Mouse (Mus musculus) gastrocnemius, adult 2 months (tissue): Measurements from ENCODE around the gene Zbtb24. TPM values are rescaled to one million over a fixed set of nuclear protein-coding genes. Genes with fewer than 3 reads are reported as not detected.
"Not testable (repeated sequence)": the region's sequence is repeated elsewhere in the genome, so short reads cannot be mapped to it uniquely, and the experiment has no call there.

ENCODE experiments used
- DNase-seq: peaks from one replicate; pipeline ENCODE4 v3.0.0; 2022
- H3K27ac ChIP-seq: fragments of 200-600 bp; 2 replicates; pipeline ENCODE4 v1.8.1; 2022; ENCODE audit warnings: mild to moderate bottlenecking
- H3K4me3 ChIP-seq: fragments of 200-600 bp; 2 replicates; pipeline ENCODE4 v1.8.1; 2022; ENCODE audit warnings: mild to moderate bottlenecking, moderate library complexity
- CTCF ChIP-seq: fragments of 200-600 bp; IDR thresholded peaks from 2 replicates; pipeline ENCODE4 v1.8.1; 2022; ENCODE audit warnings: antibody characterized with exemption, mild to moderate bottlenecking, moderate library complexity
- intact Hi-C: fragments of 180-260 bp; cut with DNase I; formaldehyde crosslinking; loops from one replicate; pipeline ENCODE4 v1.15.1; 2025
- long read RNA-seq, 2 experiments: library from polyadenylated mRNA; stranded (forward); transcript quantifications; one replicate each; pipeline ENCODE4 v2.0.0; 2021
- total RNA-seq, 2 experiments: library from RNA; stranded (reverse); gene quantifications; 2 replicates each; pipeline ENCODE4 v1.2.3; 2021

The Zbtb24 gene
- 1 to 10 TPM; 4.6 to 6.1 TPM for total RNA-seq
- long read RNA-seq, experiment 1, partial matches to known transcripts: 0 of 3 reads
- long read RNA-seq, experiment 1, other reads (novel, unspliced or antisense): 0 of 3 reads
- long read RNA-seq, experiment 2, partial matches to known transcripts: 0 of 2 reads
- long read RNA-seq, experiment 2, other reads (novel, unspliced or antisense): 1 of 2 reads

GRCm38 (mm10) chr10:41450137-41450670, at the start of gene Zbtb24:
Gene Zbtb24 (plus strand): TSS chr10:41450383.
- peak; percentile 96 for DNase-seq
- H3K4me3 ChIP-seq: peak within 1 kb of the TSS; percentile 91
- peak within 1 kb of the TSS; percentile 95 for H3K27ac ChIP-seq
- intact Hi-C loops: no loop called here
- no peak for TF ChIP-seq CTCF

GRCm38 (mm10) chr10:41401097-41401496, 49.1 kb upstream of the Zbtb24 start:
- intact Hi-C loops: no loop called here

GRCm38 (mm10) chr10:41403364-41403763, 46.8 kb upstream of the Zbtb24 start:
- Histone ChIP-seq H3K27ac (no peak overlapping the region), H3K4me3 (no peak overlapping the region)
- no peak for TF ChIP-seq CTCF
- DNase-seq: no peak
- intact Hi-C loops: no loop called here

More at GRCm38 (mm10) chr10:41401097-41401496, 49.1 kb upstream of the Zbtb24 start:
- DNase-seq: no peak
- H3K4me3 ChIP-seq: no peak overlapping the region
- TF ChIP-seq CTCF: no peak
- H3K27ac ChIP-seq: no peak overlapping the region

- TF ChIP-seq CTCF: no peak
- H3K27ac ChIP-seq: no peak overlapping the region
- DNase-seq: no peak
- intact Hi-C loops: no loop called here
- H3K4me3 ChIP-seq: no peak overlapping the region
Measured at GRCm38 (mm10) chr10:41403893-41404612, 46.1 kb upstream of the Zbtb24 start.

GRCm38 (mm10) chr10:41410176-41410575, 40.0 kb upstream of the Zbtb24 start:
- H3K27ac ChIP-seq, H3K4me3 ChIP-seq, intact Hi-C loops, DNase-seq: not testable (repeated sequence)

GRCm38 (mm10) chr10:41410821-41411220, 39.4 kb upstream of the Zbtb24 start:
- H3K4me3 ChIP-seq, DNase-seq, intact Hi-C loops: not testable (repeated sequence)

GRCm38 (mm10) chr10:41413471-41413870, 36.7 kb upstream of the Zbtb24 start:
- H3K27ac ChIP-seq, intact Hi-C loops, H3K4me3 ChIP-seq, DNase-seq: not testable (repeated sequence)

More at GRCm38 (mm10) chr10:41410821-41411220, 39.4 kb upstream of the Zbtb24 start:
- H3K27ac ChIP-seq: not testable (repeated sequence)

- H3K4me3 ChIP-seq, H3K27ac ChIP-seq, intact Hi-C loops, DNase-seq: not testable (repeated sequence)
Measured at GRCm38 (mm10) chr10:41415368-41415767, 34.8 kb upstream of the Zbtb24 start.

- Histone ChIP-seq H3K4me3 (no peak overlapping the region), H3K27ac (no peak overlapping the region)
- no peak for DNase-seq
- no peak for TF ChIP-seq CTCF
- intact Hi-C loops: no loop called here
Measured at GRCm38 (mm10) chr10:41420496-41421200, 29.5 kb upstream of the Zbtb24 start.

GRCm38 (mm10) chr10:41423681-41424080, 26.5 kb upstream of the Zbtb24 start:
- no peak for DNase-seq
- no peak overlapping the region for H3K27ac ChIP-seq
- TF ChIP-seq CTCF: no peak
- intact Hi-C loops: no loop called here
- H3K4me3 ChIP-seq: no peak overlapping the region

- H3K27ac ChIP-seq: no peak overlapping the region
- intact Hi-C loops: no loop called here
- no peak for DNase-seq
- no peak overlapping the region for H3K4me3 ChIP-seq
- TF ChIP-seq CTCF: no peak
Measured at GRCm38 (mm10) chr10:41426368-41426767, 23.8 kb upstream of the Zbtb24 start.

- DNase-seq: peak; percentile 68
- Histone ChIP-seq H3K27ac (no peak overlapping the region), H3K4me3 (no peak overlapping the region)
- TF ChIP-seq CTCF: peak; percentile 82
- intact Hi-C loops: loop anchor here (10.0 kb wide), 2 partner anchors 70 to 250 kb away; no protein-coding TSS in a partner anchor
Measured at GRCm38 (mm10) chr10:41434624-41435023, 15.6 kb upstream of the Zbtb24 start.

GRCm38 (mm10) chr10:41435141-41435540, 15.0 kb upstream of the Zbtb24 start:
- Histone ChIP-seq H3K4me3 (no peak overlapping the region), H3K27ac (no peak overlapping the region)
- no peak for DNase-seq
- intact Hi-C loops: loop anchor here (10.0 kb wide), 2 partner anchors 70 to 250 kb away; no protein-coding TSS in a partner anchor
- no peak for TF ChIP-seq CTCF
